Mouse (Mus musculus): ENCODE measurements around the gene Upf1.

Upf1 gene

GRCm38 (mm10) chr8:70329835-70330740 is 23.0 kb downstream of the Upf1 start:
- in situ Hi-C loops (cut with MboI; ENCODE audit: unreplicated experiment in 2 of 2): no loop called here

GRCm38 (mm10) chr8:70329124-70329834 is 23.8 kb downstream of the Upf1 start, which contains the start of gene Gdf1:
Gene Gdf1 (plus strand): TSS chr8:70329817.
- in situ Hi-C loops (cut with MboI; ENCODE audit: unreplicated experiment in 2 of 2): no loop called here

GRCm38 (mm10) chr8:70327512-70327911 is 25.6 kb downstream of the Upf1 start:
- in situ Hi-C loops (cut with MboI; ENCODE audit: unreplicated experiment in 2 of 2): no loop called here

- in situ Hi-C loops (cut with MboI; ENCODE audit: unreplicated experiment in 2 of 2): no loop called here
Observed at GRCm38 (mm10) chr8:70323716-70324115, 29.4 kb downstream of the Upf1 start.

DNA sequence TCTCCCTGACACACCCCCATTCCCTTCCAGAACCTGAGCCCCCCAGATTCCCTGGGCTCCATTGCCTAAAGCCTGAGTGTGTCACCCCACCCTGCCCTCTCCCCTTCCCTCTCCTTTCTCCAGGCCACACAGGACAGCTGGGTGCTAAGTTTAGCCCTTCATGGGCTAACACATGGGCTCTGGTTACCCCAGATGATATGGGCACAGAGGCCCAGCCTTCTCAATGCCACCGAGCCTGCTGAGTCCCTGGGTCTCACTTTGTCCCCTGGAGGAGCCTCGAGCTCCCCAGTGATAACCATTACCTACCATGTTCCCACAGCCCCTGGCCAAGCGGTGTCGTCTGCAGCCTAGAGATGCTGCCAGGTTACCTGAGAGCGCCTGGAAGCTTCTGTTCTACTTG is 35.2 kb downstream of the Upf1 start:
- in situ Hi-C loops (cut with MboI; ENCODE audit: unreplicated experiment in 2 of 2): no loop called here

DNA sequence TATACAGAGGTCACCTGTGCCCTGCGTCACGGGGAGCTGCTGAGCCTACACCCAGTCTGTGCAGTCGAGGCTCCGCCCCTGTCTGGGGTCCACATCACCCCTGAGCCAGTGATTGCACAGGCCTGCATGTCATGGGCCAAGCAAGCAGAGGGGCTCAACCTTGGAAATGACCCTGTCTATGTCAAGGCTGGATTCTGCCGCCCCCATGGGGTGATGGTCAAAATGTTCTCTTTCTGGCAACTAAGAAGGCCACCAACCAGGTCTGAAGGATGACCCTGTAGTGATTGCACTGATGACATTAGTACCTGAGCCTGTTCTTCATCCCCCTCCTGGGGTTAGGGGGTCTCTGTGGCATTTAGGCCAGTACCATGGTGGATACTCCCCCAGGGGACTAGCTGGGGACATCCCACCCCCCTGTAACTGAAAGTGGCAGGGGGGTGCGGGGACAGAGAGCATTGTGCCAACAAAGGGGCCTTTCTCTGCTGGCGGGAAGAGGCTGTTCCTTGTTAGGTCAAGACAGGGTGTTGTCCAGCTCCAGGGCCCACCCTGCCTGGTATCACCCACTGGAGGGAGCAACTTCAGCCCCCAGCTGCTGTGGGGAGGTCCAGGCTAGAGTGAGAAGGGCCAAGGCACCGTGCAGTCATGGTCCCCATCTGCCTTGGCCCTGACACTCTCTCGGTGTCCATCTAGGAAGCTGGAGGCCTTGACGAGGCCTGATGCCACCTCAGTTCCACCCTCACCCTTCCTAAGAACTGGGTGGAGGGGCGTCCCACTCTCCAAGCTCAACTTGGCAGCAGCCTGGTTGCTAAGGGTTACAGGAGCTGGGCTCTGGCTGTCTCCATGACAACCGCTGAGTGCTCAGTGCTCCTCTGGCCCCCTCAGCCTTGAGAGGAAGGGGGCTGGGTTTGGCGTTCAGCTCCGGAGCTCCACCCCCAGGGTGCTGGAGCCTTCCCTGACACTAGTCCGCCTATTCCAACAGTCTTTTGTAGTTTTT is 36.3 kb downstream of the Upf1 start:
- in situ Hi-C loops (cut with MboI; ENCODE audit: unreplicated experiment in 2 of 2): no loop called here

DNA sequence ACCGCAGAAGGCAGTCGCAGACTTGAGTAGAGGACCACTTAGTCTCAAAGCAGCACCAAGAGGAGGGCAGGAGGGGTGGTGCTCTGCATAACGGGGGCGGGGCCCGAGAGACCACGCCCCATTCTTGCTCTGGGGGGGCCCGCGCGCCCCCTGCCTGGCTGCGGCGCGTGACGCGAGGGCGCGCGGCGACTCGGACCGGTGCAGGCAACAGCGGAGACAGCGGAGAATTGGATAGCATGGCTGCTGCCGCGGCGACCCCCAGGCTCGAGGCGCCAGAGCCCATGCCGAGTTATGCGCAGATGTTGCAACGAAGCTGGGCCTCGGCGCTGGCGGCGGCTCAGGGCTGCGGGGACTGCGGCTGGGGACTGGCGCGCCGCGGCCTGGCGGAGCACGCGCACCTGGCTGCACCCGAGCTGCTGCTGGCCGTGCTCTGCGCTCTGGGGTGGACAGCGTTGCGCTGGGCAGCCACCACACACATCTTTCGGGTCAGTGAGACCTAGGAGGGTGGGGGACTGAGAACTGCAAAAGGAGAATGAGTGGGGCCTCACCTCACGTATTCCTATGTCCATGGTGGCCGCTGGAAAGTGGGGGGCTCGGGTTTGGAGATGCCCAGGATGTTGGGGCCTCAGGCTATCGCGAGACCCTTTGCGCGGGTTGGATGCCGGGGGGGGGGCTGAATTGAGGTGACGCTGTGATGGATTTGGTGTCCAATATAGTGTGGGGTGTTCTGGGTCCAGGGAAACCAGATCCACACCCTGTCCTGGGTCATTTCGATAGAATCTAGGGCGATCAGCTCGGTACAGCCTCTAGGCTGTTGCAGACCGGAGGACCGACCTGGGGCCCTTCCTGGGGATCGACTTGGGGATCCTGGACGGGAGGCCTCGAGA is 37.2 kb downstream of the Upf1 start, which contains the start of gene Cers1:
Cers1 (plus strand) TSS at position 152 of the 887 bp plus-strand sequence.
- in situ Hi-C loops (cut with MboI; ENCODE audit: unreplicated experiment in 2 of 2): no loop called here

DNA sequence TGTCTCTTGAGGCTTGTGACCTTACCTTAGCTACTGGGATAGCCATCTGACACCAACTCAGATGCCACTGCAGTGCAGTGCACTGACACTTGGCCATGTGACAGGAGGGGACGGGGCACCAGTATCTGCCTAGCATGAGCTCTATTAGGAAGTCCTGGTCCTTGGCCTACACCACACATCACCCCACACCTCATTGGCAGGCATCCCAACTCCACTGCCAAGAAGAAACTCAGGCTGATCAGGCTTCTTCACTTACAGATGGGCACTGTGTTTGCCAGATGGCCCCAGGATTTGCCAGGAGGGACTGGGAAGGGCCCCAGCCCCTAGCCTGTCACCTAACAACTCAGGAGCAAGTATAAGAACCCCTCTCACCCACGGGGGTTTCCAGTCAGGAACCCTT is 39.7 kb downstream of the Upf1 start:
- in situ Hi-C loops (cut with MboI; ENCODE audit: unreplicated experiment in 2 of 2): no loop called here

GRCm38 (mm10) chr8:70309311-70309710 is 43.8 kb downstream of the Upf1 start:
- in situ Hi-C loops (cut with MboI; ENCODE audit: unreplicated experiment in 2 of 2): loop anchor here in 1 of 2 experiments (5.0 kb wide), 1 partner anchor 33 kb away; no protein-coding TSS in a partner anchor

- in situ Hi-C loops (cut with MboI; ENCODE audit: unreplicated experiment in 2 of 2): no loop called here
Observed at GRCm38 (mm10) chr8:70302901-70303300, 50.2 kb downstream of the Upf1 start.

DNA sequence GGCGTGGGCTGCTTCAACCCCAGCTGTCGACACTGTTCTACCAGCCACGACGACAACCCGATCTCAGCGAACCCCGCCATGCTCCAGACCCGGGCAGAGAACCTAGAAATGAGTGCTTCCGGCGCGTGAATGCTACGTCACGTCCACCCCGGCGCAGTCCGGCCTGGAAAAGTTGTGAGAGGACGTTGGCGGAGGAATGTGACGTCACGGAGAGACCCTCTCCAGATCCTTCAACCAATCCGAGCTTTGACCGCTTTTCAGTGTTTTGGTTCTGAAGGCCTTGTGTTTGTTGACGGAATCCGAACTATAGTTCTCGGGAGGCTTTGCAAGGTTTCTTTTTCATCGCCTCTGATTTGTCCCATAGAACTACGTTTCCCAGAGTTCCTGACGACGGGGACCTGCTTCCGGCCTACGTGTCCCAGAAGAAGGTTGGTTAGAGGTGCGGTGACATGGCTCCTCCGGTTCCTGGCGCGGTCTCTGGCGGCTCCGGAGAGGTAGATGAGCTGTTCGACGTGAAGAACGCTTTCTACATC is 50.7 kb downstream of the Upf1 start, which contains the start of the genes Ddx49 and Cope:
Ddx49 (minus strand) TSS at position 132 of the 533 bp plus-strand sequence.
Cope (plus strand) TSS at position 161 of the 533 bp plus-strand sequence.
- in situ Hi-C loops (cut with MboI; ENCODE audit: unreplicated experiment in 2 of 2): no loop called here

GRCm38 (mm10) chr8:70300881-70301280 is 52.2 kb downstream of the Upf1 start:
- in situ Hi-C loops (cut with MboI; ENCODE audit: unreplicated experiment in 2 of 2): no loop called here

- in situ Hi-C loops (cut with MboI; ENCODE audit: unreplicated experiment in 2 of 2): no loop called here
Observed at GRCm38 (mm10) chr8:70293988-70294405, 59.1 kb downstream of the Upf1 start.

GRCm38 (mm10) chr8:70286737-70287136 is 66.3 kb downstream of the Upf1 start:
- in situ Hi-C loops (cut with MboI; ENCODE audit: unreplicated experiment in 2 of 2): no loop called here

DNA sequence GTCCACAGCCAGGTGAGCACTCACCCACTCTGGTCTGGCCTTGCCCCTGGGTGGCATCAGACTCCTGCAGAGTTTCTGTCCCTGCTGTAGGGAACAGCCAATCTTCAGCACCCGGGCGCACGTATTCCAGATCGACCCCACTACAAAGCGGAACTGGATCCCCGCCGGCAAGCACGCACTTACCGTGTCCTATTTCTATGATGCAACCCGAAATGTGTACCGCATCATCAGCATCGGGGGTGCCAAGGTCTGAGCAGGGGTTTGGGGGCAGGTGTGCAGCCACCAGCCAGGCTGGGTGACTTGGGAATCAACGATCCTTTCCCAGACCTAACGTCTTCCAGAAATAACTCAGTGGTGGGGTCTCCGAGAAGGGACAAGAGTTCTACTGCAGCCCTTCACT is 67.8 kb downstream of the Upf1 start:
- in situ Hi-C loops (cut with MboI; ENCODE audit: unreplicated experiment in 2 of 2): no loop called here

DNA sequence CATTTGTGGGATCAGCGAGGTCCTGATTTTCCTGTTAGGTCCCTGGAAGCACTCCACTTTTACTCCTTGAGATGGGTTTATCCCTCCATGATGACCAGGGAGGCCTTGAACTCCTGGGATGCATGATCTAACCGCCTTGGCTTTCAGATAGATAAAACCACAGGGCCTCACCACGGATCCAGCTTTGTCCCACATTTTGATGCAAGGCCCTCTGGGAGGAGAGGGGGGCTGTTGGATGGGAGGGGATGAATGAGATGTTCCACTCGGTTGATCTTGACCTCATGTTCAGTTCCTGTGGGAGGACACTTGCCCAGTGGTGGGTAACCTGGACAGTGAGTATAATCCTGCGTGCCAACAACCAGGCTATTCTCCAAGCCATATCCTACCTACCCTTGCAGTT is 68.7 kb downstream of the Upf1 start:
- in situ Hi-C loops (cut with MboI; ENCODE audit: unreplicated experiment in 2 of 2): no loop called here

GRCm38 (mm10) chr8:70283136-70284077 is 69.7 kb downstream of the Upf1 start:
- in situ Hi-C loops (cut with MboI; ENCODE audit: unreplicated experiment in 2 of 2): no loop called here

DNA sequence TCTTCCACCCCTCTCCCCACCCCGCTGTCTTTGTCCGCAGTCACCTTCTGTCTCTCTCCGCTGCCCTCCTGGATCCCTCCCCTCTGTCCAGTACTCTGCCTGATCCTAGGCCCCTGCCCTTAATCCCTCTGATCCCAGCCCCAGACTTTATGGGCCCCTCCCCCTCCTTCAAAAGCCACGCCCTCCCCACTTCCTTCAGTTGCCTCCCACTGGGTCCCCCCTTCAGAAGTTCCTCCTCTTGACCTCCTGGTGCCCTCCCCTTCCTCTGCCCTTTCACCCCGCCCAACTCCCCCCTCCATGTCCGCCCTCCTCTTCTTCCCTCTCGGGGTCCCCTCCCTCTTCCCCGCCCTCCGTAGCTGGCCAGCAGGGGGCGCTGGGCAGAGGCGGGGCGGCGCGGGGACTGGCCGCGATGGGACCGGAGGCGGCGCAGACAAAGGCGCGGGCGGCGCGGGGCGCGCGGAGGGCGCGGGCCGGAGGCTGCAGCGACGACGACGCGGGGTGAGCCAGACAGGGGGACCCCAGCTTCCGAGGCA is 70.4 kb downstream of the Upf1 start, which contains the start of gene Homer3:
Homer3 (plus strand) TSS at position 225 of the 533 bp plus-strand sequence.
- in situ Hi-C loops (cut with MboI; ENCODE audit: unreplicated experiment in 2 of 2): no loop called here
